Mouse (Mus musculus) embryonic facial prominence, embryonic 15.5 days (tissue): ENCODE data around the gene Gna11. TPM values are rescaled to one million over a fixed set of nuclear protein-coding genes. Genes with fewer than 3 reads are reported as not detected.

ENCODE experiments used
- ATAC-seq: fragments of 200-750 bp; cut with Nextera tagmentation; 2 replicates; pipeline ENCODE4 v1.8.0; 2017; ENCODE audit warnings: low read depth, moderate TSS enrichment; ENCODE audit not compliant: insufficient number of reproducible peaks, low FRiP score, low TSS enrichment
- H3K27ac ChIP-seq: fragments of 300-500 bp; sonication (generic); replicated peaks from 2 replicates; pipeline ENCODE4 v1.5.1; 2015; ENCODE audit warnings: mild to moderate bottlenecking, inconsistent platforms
- H3K27me3 ChIP-seq: fragments of 300-500 bp; sonication (generic); 2 replicates; pipeline ENCODE4 v1.6.1; 2015; ENCODE audit warnings: inconsistent platforms
- H3K36me3 ChIP-seq: fragments of 300-500 bp; sonication (generic); 2 replicates; pipeline ENCODE4 v1.6.1; 2015; ENCODE audit warnings: mild to moderate bottlenecking, inconsistent platforms
- H3K4me1 ChIP-seq: fragments of 300-500 bp; sonication (generic); 2 replicates; pipeline ENCODE4 v1.6.1; 2015; ENCODE audit warnings: inconsistent platforms
- H3K4me2 ChIP-seq: fragments of 300-500 bp; sonication (generic); replicated peaks from 2 replicates; pipeline ENCODE4 v1.6.1; 2015; ENCODE audit warnings: mild to moderate bottlenecking, inconsistent platforms
- H3K4me3 ChIP-seq: fragments of 300-500 bp; sonication (generic); replicated peaks from 2 replicates; pipeline ENCODE4 v1.5.1; 2015; ENCODE audit warnings: mild to moderate bottlenecking, inconsistent platforms
- H3K9ac ChIP-seq: fragments of 300-500 bp; sonication (generic); 2 replicates; pipeline ENCODE4 v1.6.1; 2015; ENCODE audit warnings: inconsistent platforms
- H3K9me3 ChIP-seq: fragments of 300-500 bp; sonication (generic); replicated peaks from 2 replicates; pipeline ENCODE4 v1.6.1; 2016; ENCODE audit warnings: inconsistent platforms
- WGBS: fragments of 180-500 bp; shearing (Covaris S2); methylation state at CpG from one replicate; pipeline ENCODE4 v1.1.7; 2015; 5-methylcytosine and 5-hydroxymethylcytosine counted together
- polyA plus RNA-seq: library from polyadenylated mRNA; unstranded; fragments of >200 nt; fragmentation: Nextera tagmentation; extraction: Ambion mirVana; gene quantifications from 2 replicates; pipeline ENCODE4 v1.2.1, GENCODE M21; 2015

Gna11 gene
- polyA plus RNA-seq, 1 experiment from 2014 or later: 89.2 TPM

DNA sequence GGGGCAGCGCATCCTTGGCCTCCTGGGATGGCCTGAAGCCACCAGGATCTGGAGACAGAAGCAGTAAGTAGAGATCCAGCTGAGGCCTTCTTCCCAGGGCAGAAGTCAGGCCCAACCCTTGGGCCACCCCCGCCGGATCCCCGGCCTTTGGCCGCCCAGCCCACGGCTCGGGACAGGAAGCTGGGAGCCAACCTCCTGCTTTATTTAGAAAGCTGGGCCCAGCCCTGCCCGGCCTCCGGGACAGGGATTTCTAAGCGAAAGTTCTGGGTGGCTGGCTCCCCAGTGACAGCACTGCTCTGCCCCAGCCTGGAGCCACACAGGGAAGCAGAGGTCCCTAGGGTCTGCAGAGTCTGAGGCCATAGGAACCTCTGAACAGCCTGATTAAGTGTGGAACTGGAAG is 3.2 kb downstream of the Gna11 start:
- Histone ChIP-seq H3K4me2 (0 out of 2 replicates have a peak overlapping the region, but pooled peaks have one; percentile 1), H3K27me3 (no peaks in the 10 kb centered on the region), H3K9me3 (no peaks in the 10 kb centered on the region), H3K4me3 (no peak overlapping the region), H3K36me3 (peaks cover 16% of the 10 kb centered on the region; the same call in 1 of the 2 replicates), H3K4me1 (peaks cover 38% of the 10 kb centered on the region), H3K9ac (no peak overlapping the region; the same call in 1 of the 2 replicates), H3K27ac (no peak overlapping the region)
- WGBS: 72% methylated on average over 10 of the region's 10 CpGs
- no peak for ATAC-seq

DNA sequence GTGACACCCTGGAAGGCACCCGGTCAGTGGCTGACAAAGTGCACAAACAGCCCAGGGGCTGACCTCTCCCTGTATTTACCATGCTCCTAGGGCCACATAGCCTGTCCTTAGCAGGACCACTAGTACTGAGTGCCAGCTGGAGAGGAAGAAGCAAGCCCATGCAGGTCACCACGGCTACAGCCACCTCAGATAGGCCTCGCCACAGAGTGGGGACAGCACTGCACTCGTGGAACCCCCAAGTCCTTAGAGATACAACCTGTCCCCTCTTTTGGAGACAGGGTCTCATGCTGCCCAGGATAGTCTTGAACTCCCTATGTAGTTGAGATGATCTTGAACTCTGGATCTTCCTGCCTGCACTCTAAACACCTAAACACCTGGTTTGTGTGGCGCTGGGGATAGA is 3.6 kb downstream of the Gna11 start:
- Histone ChIP-seq H3K9me3 (no peaks in the 10 kb centered on the region), H3K4me1 (peaks cover 38% of the 10 kb centered on the region), H3K4me2 (no peak overlapping the region), H3K36me3 (peaks cover 16% of the 10 kb centered on the region; the same call in 1 of the 2 replicates), H3K27me3 (no peaks in the 10 kb centered on the region), H3K9ac (no peak overlapping the region), H3K27ac (no peak overlapping the region), H3K4me3 (no peak overlapping the region)
- ATAC-seq: no peak
- 86% methylated on average over 5 of the region's 5 CpGs for WGBS

- H3K27ac ChIP-seq: no peak overlapping the region
- H3K4me1 ChIP-seq: peaks cover 42% of the 10 kb centered on the region
- no peak overlapping the region for H3K4me3 ChIP-seq
- H3K9ac ChIP-seq: no peak overlapping the region
- peaks cover 17% of the 10 kb centered on the region for H3K36me3 ChIP-seq
- no peak overlapping the region for H3K4me2 ChIP-seq
- no peaks in the 10 kb centered on the region for H3K27me3 ChIP-seq
- no peaks in the 10 kb centered on the region for H3K9me3 ChIP-seq
- WGBS: 77% methylated on average over 3 of the region's 3 CpGs
- ATAC-seq: no peak
Observed at GRCm38 (mm10) chr10:81538321-81539048, 6.5 kb downstream of the Gna11 start.

DNA sequence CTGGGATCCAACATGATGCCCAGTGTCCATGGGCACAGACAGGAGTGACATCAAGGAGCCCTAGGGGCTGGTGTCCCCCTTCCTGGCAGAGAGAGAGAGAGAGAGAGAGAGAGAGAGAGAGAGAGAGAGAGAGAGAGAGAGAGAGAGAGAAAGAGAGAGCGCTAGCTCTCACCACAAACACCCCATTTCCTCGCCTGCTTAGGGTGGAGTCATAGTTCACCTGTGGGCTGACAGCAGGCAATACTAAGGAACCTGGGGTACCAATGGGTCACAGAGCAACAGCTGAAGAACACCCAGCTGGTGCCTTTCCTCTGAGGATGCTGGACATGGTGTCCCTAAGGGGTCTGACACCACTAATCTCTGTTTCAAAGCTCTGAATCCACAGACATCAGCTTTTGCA is 7.6 kb downstream of the Gna11 start:
- no peak overlapping the region for H3K4me3 ChIP-seq
- no peak overlapping the region for H3K27ac ChIP-seq
- peaks cover 27% of the 10 kb centered on the region for H3K36me3 ChIP-seq
- H3K9me3 ChIP-seq: no peaks in the 10 kb centered on the region
- ATAC-seq: no peak
- no peaks in the 10 kb centered on the region for H3K27me3 ChIP-seq
- H3K9ac ChIP-seq: no peak overlapping the region
- WGBS: 94% methylated on average over 2 of the region's 2 CpGs
- H3K4me2 ChIP-seq: no peak overlapping the region
- peaks cover 31% of the 10 kb centered on the region for H3K4me1 ChIP-seq

DNA sequence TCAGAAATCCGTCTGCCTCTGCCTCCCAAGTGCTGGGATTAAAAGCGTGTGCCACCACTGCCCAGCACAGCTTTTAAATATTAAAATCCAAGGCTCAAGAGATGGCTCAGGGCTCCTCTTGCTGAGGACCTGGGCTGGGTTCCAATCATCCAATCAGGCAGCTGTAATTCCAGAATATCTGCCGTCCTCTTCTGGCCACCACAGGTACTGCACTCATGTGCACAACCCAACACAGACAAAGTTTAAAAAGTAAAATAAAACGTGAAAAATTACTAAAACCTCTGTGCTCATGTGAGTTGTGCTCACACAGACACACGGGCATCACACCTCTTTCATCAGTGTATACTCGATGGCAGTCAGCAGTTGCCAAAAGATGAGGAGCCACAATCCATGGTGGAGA is 8.3 kb downstream of the Gna11 start:
- Histone ChIP-seq H3K4me2 (no peak overlapping the region), H3K4me1 (peaks cover 24% of the 10 kb centered on the region), H3K9me3 (no peaks in the 10 kb centered on the region), H3K27ac (no peak overlapping the region), H3K27me3 (no peaks in the 10 kb centered on the region), H3K4me3 (no peak overlapping the region), H3K9ac (no peak overlapping the region), H3K36me3 (peaks cover 33% of the 10 kb centered on the region)
- ATAC-seq: no peak
- 78% methylated on average over 6 of the region's 6 CpGs for WGBS

- WGBS: 66% methylated on average over 16 of the region's 16 CpGs
- H3K9ac ChIP-seq: no peak overlapping the region
- no peaks in the 10 kb centered on the region for H3K27me3 ChIP-seq
- peaks cover 17% of the 10 kb centered on the region for H3K4me1 ChIP-seq
- H3K36me3 ChIP-seq: peaks cover 47% of the 10 kb centered on the region
- H3K9me3 ChIP-seq: no peaks in the 10 kb centered on the region
- H3K4me3 ChIP-seq: no peak overlapping the region
- H3K4me2 ChIP-seq: no peak overlapping the region
- H3K27ac ChIP-seq: no peak overlapping the region
- ATAC-seq: no peak
Observed at GRCm38 (mm10) chr10:81534826-81535225, 10.2 kb downstream of the Gna11 start.

- Histone ChIP-seq H3K36me3 (peaks cover 32% of the 10 kb centered on the region), H3K4me1 (peaks cover 11% of the 10 kb centered on the region; the same call in 1 of the 2 replicates), H3K4me2 (no peak overlapping the region), H3K4me3 (no peak overlapping the region), H3K9me3 (no peaks in the 10 kb centered on the region), H3K27ac (no peak overlapping the region), H3K27me3 (0 out of 2 replicates have a peak, but pooled peaks cover 3% of the 10 kb centered on the region), H3K9ac (no peak overlapping the region)
- 13% methylated on average over 14 of the region's 14 CpGs for WGBS
- no peak for ATAC-seq
Observed at GRCm38 (mm10) chr10:81526779-81527178, 18.2 kb downstream of the Gna11 start.

DNA sequence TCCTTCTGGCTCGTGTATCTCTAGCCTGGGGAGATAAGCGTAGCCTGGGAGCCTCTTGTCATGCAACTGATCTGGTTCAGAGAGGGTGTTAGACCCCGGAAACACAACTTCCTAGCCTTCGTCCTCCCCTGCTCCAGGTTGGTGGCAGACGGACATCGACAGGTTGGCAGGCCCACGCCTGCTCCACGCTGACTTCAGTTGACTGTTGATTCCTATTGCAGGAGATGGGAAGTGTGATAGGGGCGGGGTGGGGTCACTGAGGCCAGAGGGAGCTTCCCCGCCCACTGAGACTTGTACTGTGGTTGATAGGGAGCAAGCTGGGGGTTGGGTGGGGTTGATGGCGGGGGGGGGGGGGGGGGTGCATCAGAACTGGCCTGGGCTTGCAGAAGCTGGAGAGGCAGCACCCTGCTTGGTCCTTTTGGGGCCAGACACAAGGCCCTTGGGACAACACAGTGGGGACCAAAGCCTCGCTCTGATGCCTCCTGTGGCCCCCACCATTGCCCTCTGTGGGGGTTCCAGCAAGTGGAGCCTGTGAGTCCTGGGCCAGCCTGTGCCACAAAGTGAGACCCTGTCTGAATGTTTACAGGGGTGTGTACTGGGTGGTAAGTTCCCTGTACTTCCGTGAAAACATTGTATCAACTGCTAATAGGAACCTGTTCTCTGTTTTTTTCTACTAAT is 19.8 kb downstream of the Gna11 start:
- Histone ChIP-seq H3K4me1 (peaks cover 11% of the 10 kb centered on the region; the same call in 1 of the 2 replicates), H3K4me2 (no peak overlapping the region), H3K9me3 (no peaks in the 10 kb centered on the region), H3K9ac (no peak overlapping the region), H3K4me3 (no peak overlapping the region), H3K36me3 (peaks cover 16% of the 10 kb centered on the region), H3K27ac (no peak overlapping the region; the same call in 1 of the 2 replicates), H3K27me3 (0 out of 2 replicates have a peak, but pooled peaks cover 3% of the 10 kb centered on the region)
- 43% methylated on average over 13 of the region's 13 CpGs for WGBS
- no peak for ATAC-seq

- Histone ChIP-seq H3K36me3 (peaks cover 6% of the 10 kb centered on the region; the same call in 1 of the 2 replicates), H3K27ac (peak within 1 kb of the TSS; percentile 72), H3K9me3 (no peaks in the 10 kb centered on the region), H3K4me3 (peak within 1 kb of the TSS; percentile 28), H3K4me1 (peaks cover 11% of the 10 kb centered on the region; the same call in 1 of the 2 replicates), H3K4me2 (peak within 1 kb of the TSS; percentile 28), H3K9ac (no peak within 1 kb of the TSS), H3K27me3 (0 out of 2 replicates have a peak, but pooled peaks cover 3% of the 10 kb centered on the region)
- 19% methylated on average over 9 of the region's 9 CpGs for WGBS
- peak; percentile 60 for ATAC-seq
Observed at GRCm38 (mm10) chr10:81524051-81524605, 20.9 kb downstream of the Gna11 start, which contains the start of gene Gna15. TSS of gene Gna15 (minus strand) at chr10:81524225.

GRCm38 (mm10) chr10:81523570-81523969 is 21.4 kb downstream of the Gna11 start:
- Histone ChIP-seq H3K27me3 (0 out of 2 replicates have a peak, but pooled peaks cover 3% of the 10 kb centered on the region), H3K4me3 (peak overlapping the region; percentile 28), H3K9ac (no peak overlapping the region), H3K4me1 (peaks cover 11% of the 10 kb centered on the region; the same call in 1 of the 2 replicates), H3K27ac (peak overlapping the region; percentile 72), H3K9me3 (no peaks in the 10 kb centered on the region), H3K4me2 (peak overlapping the region; percentile 28), H3K36me3 (0 out of 2 replicates have a peak, but pooled peaks cover under 1% of the 10 kb centered on the region)
- 13% methylated on average over 19 of the region's 19 CpGs for WGBS
- no peak for ATAC-seq

- H3K27ac ChIP-seq: peak overlapping the region; percentile 72; the same call in 1 of the 2 replicates
- H3K9me3 ChIP-seq: no peaks in the 10 kb centered on the region
- no peak for ATAC-seq
- no peaks in the 10 kb centered on the region for H3K36me3 ChIP-seq
- peak overlapping the region; percentile 28 for H3K4me3 ChIP-seq
- peak overlapping the region; percentile 28 for H3K4me2 ChIP-seq
- 0 out of 2 replicates have a peak, but pooled peaks cover 3% of the 10 kb centered on the region for H3K27me3 ChIP-seq
- H3K4me1 ChIP-seq: peaks cover 11% of the 10 kb centered on the region; the same call in 1 of the 2 replicates
- WGBS: 78% methylated on average over 6 of the region's 6 CpGs
- H3K9ac ChIP-seq: no peak overlapping the region
Observed at GRCm38 (mm10) chr10:81523142-81523541, 21.8 kb downstream of the Gna11 start.
